Mouse (Mus musculus) hindbrain, embryonic 14.5 days (tissue): ENCODE measurements around the gene Hoxa2. TPM values are rescaled to one million over a fixed set of nuclear protein-coding genes. Genes with fewer than 3 reads are reported as not detected.
A peak's percentile ranks its signal among the peaks of the same experiment; 100 is the strongest.

Source experiments
- ATAC-seq: fragments of 200-750 bp; cut with Nextera tagmentation; 2 replicates; pipeline ENCODE4 v1.8.0; 2017; ENCODE audit warnings: moderate number of reproducible peaks, mild to moderate bottlenecking, moderate TSS enrichment, moderate library complexity; ENCODE audit not compliant: low FRiP score
- DNase-seq: peaks from one replicate; pipeline ENCODE4 v3.0.0-alpha.2; 2015; ENCODE audit warnings: low spot score
- H3K27ac ChIP-seq: fragments of 300-500 bp; sonication (generic); 2 replicates; pipeline ENCODE4 v1.5.1; 2014; ENCODE audit warnings: mild to moderate bottlenecking, moderate library complexity
- H3K27me3 ChIP-seq: fragments of 300-500 bp; sonication (generic); 2 replicates; pipeline ENCODE4 v1.6.1; 2014; ENCODE audit warnings: mild to moderate bottlenecking, low read length, mixed read lengths; ENCODE audit not compliant: control insufficient read depth, insufficient read depth
- H3K36me3 ChIP-seq: fragments of 300-500 bp; sonication (generic); replicated peaks from 2 replicates; pipeline ENCODE4 v1.6.1; 2014; ENCODE audit not compliant: control insufficient read depth, insufficient read depth
- H3K4me1 ChIP-seq: fragments of 300-500 bp; sonication (generic); replicated peaks from 2 replicates; pipeline ENCODE4 v1.6.1; 2014; ENCODE audit warnings: antibody characterized with exemption, low read length, mixed read lengths; ENCODE audit not compliant: control insufficient read depth, insufficient read depth
- H3K4me2 ChIP-seq: fragments of 300-500 bp; sonication (generic); replicated peaks from 2 replicates; pipeline ENCODE4 v1.6.1; 2014; ENCODE audit warnings: mild to moderate bottlenecking, moderate library complexity
- H3K4me3 ChIP-seq: fragments of 300-500 bp; sonication (generic); replicated peaks from 2 replicates; pipeline ENCODE4 v1.5.1; 2014; ENCODE audit warnings: mild to moderate bottlenecking, low read length
- H3K9ac ChIP-seq: fragments of 300-500 bp; sonication (generic); 2 replicates; pipeline ENCODE4 v1.6.1; 2014
- H3K9me3 ChIP-seq: fragments of 300-500 bp; sonication (generic); 2 replicates; pipeline ENCODE4 v1.6.1; 2016; ENCODE audit warnings: low read length; ENCODE audit not compliant: control insufficient read depth
- WGBS: fragments of 180-500 bp; shearing (Covaris S2); extraction: QIAGEN DNeasy Blood & Tissue Kit; methylation state at CpG from one replicate; pipeline ENCODE4 v1.1.7; 2014; 5-methylcytosine and 5-hydroxymethylcytosine counted together
- polyA plus RNA-seq: library from polyadenylated mRNA; unstranded; fragments of >200 nt; fragmentation: Nextera tagmentation; extraction: Ambion mirVana; gene quantifications from 2 replicates; pipeline ENCODE4 v1.2.1, GENCODE M21; 2014

Gene Hoxa2
- polyA plus RNA-seq, 1 experiment from 2014 or later: 35.1 TPM

- Histone ChIP-seq H3K4me2 (peak overlapping the region; percentile 81), H3K27ac (peak overlapping the region; percentile 100)
- no peak for DNase-seq
Measured at GRCm38 (mm10) chr6:52182793-52183192, 18.2 kb upstream of the Hoxa2 start.

DNA sequence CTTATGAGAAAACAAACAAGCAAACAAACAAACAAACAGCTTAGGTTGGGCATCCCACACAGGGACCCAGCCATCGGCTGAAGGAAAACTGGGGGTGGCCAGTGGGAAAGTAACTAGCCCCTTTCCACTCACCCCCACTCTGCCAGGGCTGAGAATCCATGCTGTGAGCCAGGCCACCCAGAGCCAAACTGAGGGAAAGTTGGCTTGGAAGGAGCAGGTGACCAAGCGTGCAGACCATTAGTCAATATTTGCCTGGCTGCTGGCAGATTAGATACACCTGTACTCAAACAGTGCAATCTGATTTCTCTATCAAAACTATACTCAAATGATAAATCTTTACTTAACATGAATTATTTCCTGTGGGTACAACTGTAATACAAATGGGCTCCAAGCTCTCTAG lies 17.4 kb upstream of the Hoxa2 start:
- ATAC-seq (no peak), DNase-seq (no peak)
- Histone ChIP-seq H3K27ac (peak overlapping the region; percentile 100), H3K4me2 (peak overlapping the region; percentile 81), H3K9ac (peak overlapping the region; percentile 99), H3K9me3 (no peaks in the 10 kb centered on the region), H3K27me3 (peaks cover 92% of the 10 kb centered on the region), H3K36me3 (no peaks in the 10 kb centered on the region), H3K4me1 (peaks cover 17% of the 10 kb centered on the region), H3K4me3 (peak overlapping the region; percentile 71)
- WGBS: 21% methylated on average over 2 of the region's 2 CpGs

More at GRCm38 (mm10) chr6:52182793-52183192, 18.2 kb upstream of the Hoxa2 start:
- Histone ChIP-seq H3K36me3 (no peaks in the 10 kb centered on the region), H3K9ac (peak overlapping the region; percentile 99), H3K4me1 (peaks cover 17% of the 10 kb centered on the region), H3K4me3 (peak overlapping the region; percentile 71), H3K27me3 (peaks cover 91% of the 10 kb centered on the region), H3K9me3 (no peaks in the 10 kb centered on the region)
- 27% methylated on average over 1 of the region's 1 CpGs for WGBS
- ATAC-seq: no peak

DNA sequence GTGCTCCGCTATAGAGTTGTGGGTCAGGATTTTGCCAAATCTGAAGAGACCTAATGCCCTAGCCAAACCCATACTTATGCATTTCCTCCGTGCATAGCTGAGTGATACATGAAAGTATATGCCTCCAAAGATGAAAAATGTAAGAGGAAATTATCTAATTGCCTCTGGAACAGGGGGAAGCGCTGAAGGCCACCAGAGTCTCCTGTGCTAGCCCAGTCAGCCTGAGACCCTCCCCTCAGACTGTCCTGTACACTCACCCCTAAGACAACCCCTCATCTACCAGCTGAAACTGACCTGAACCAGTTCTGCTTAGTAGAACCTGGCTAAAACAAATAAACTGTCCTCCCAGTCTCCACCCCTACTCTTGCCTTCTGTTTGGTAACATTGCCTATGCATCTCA lies 16.1 kb upstream of the Hoxa2 start:
- no peaks in the 10 kb centered on the region for H3K36me3 ChIP-seq
- DNase-seq: no peak
- H3K9me3 ChIP-seq: no peaks in the 10 kb centered on the region
- H3K27me3 ChIP-seq: peaks cover 84% of the 10 kb centered on the region
- H3K27ac ChIP-seq: peak overlapping the region; percentile 100
- peak overlapping the region; percentile 81 for H3K4me2 ChIP-seq
- ATAC-seq: no peak
- H3K9ac ChIP-seq: peak overlapping the region; percentile 99
- WGBS: 6% methylated on average over 3 of the region's 3 CpGs
- peak overlapping the region; percentile 71 for H3K4me3 ChIP-seq
- H3K4me1 ChIP-seq: peaks cover 17% of the 10 kb centered on the region

GRCm38 (mm10) chr6:52180213-52180710 lies 15.6 kb upstream of the Hoxa2 start:
- Histone ChIP-seq H3K27me3 (peaks cover 80% of the 10 kb centered on the region), H3K4me1 (peaks cover 17% of the 10 kb centered on the region), H3K36me3 (no peaks in the 10 kb centered on the region), H3K4me2 (peak overlapping the region; percentile 81), H3K9ac (peak overlapping the region; percentile 99), H3K27ac (peak overlapping the region; percentile 100), H3K4me3 (peak overlapping the region; percentile 71), H3K9me3 (no peaks in the 10 kb centered on the region)
- no peak for DNase-seq
- WGBS: 1% methylated on average over 11 of the region's 11 CpGs
- no peak for ATAC-seq

DNA sequence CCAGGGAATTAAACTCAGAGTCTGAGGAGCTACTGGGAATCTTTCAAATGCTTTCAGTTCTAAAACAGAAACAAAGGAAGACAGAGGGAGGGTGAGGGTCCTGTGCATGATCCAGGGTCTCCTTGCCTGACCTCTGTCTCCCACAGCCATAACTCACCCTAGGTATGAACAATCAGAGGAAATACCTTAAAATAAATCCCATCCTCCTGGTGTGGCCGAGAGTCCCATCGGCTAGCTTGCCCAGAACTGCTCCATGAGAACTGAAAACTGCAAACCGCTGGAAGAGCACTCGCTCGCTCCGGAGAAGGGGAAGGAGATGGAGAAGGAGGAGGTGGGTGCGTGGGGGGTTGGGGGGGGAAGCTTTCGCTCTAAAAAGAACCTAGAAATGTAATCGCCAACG lies 15.1 kb upstream of the Hoxa2 start:
- H3K4me1 ChIP-seq: peaks cover 16% of the 10 kb centered on the region
- ATAC-seq (no peak), DNase-seq (no peak)
- H3K4me3 ChIP-seq: peak overlapping the region; percentile 71
- peak overlapping the region; percentile 81 for H3K4me2 ChIP-seq
- H3K27me3 ChIP-seq: peaks cover 78% of the 10 kb centered on the region
- WGBS: under 1% methylated on average over 10 of the region's 10 CpGs
- H3K9ac ChIP-seq: peak overlapping the region; percentile 99
- H3K27ac ChIP-seq: peak overlapping the region; percentile 100
- H3K36me3 ChIP-seq: no peaks in the 10 kb centered on the region
- H3K9me3 ChIP-seq: no peaks in the 10 kb centered on the region

DNA sequence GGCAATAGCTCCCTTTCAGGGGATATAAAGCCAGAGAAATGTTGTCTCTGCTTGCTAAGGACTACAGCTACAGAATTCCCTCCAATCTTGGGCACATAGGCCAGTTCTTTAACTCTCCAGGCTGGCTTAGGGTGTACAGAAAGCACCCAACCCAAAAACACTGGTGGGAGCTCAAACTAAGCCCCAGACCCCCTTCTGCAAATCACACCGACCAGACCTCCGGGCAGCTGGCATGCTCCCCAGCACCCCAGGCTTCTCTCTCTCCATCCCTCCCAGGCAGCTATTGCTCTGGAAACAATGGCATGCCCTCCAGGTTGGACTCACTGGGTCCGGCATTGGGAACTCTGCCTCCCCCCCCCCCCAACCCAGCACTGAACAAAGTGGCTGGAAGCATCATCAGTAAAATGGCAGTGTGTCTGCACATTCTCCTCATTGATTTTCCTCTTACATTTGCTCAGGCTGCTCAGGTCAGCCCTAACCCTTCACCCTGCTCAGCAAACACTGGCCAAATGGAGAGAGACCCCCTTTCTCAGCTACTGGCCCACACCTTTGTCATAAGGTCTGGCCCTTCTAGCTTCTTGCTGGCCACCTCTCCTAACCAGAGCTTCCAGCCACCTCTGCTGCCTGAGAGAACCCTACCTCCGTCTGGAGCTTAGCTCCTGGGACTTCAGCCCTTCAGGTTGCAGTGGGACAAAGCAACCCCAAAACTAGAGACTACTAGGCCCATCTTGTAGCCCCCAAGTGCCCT lies 14.5 kb upstream of the Hoxa2 start:
- H3K4me2 ChIP-seq: peak overlapping the region; percentile 81
- WGBS: 0% methylated on average over 3 of the region's 4 CpGs

DNA sequence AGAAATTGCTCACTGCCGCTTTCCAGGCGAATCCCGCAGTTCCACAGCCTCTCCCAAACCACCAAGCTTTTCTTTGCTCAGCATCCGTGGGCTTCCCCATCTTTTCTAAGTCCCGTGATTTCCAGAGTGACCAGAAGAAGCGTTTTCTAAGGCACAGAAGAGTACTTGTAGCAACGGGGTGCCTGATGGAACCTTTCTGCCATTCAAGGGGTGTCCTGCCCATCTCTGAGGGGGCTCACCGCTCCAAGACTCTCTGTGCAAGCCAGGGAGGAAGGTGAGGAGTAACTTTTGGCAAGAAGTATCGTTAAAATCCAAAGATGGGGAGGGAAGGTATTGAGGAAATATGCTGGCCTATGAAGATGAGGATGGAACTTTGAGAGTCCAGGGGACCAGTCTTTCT lies 13.2 kb upstream of the Hoxa2 start:
- ATAC-seq: no peak

More for the DNA sequence above, 14.5 kb upstream of the Hoxa2 start:
- ATAC-seq: no peak
- H3K9ac ChIP-seq: peak overlapping the region; percentile 99
- H3K9me3 ChIP-seq: no peaks in the 10 kb centered on the region
- H3K27me3 ChIP-seq: peaks cover 78% of the 10 kb centered on the region
- no peak for DNase-seq
- H3K4me1 ChIP-seq: peaks cover 10% of the 10 kb centered on the region
- H3K36me3 ChIP-seq: no peaks in the 10 kb centered on the region
- peak overlapping the region; percentile 100 for H3K27ac ChIP-seq
- H3K4me3 ChIP-seq: peak overlapping the region; percentile 71

GRCm38 (mm10) chr6:52177061-52177735 lies 12.6 kb upstream of the Hoxa2 start, which contains the start of gene 5730596B20Rik:
Gene 5730596B20Rik, plus strand, starts transcription at chr6:52177498.
- peak within 1 kb of the TSS; percentile 81 for H3K4me2 ChIP-seq
- ATAC-seq (no peak), DNase-seq (no peak)
- H3K9ac ChIP-seq: peak within 1 kb of the TSS; percentile 99
- no peaks in the 10 kb centered on the region for H3K36me3 ChIP-seq
- H3K27me3 ChIP-seq: peaks cover 77% of the 10 kb centered on the region
- WGBS: 1% methylated on average over 36 of the region's 36 CpGs
- no peaks in the 10 kb centered on the region for H3K9me3 ChIP-seq
- H3K4me3 ChIP-seq: peak within 1 kb of the TSS; percentile 71
- H3K4me1 ChIP-seq: peaks cover 8% of the 10 kb centered on the region
- peak within 1 kb of the TSS; percentile 100 for H3K27ac ChIP-seq

More for the DNA sequence above, 13.2 kb upstream of the Hoxa2 start:
- peak overlapping the region; percentile 71 for H3K4me3 ChIP-seq
- H3K9me3 ChIP-seq: no peaks in the 10 kb centered on the region
- peaks cover 8% of the 10 kb centered on the region for H3K4me1 ChIP-seq
- 1% methylated on average over 9 of the region's 9 CpGs for WGBS
- H3K27me3 ChIP-seq: peaks cover 77% of the 10 kb centered on the region
- peak overlapping the region; percentile 81 for H3K4me2 ChIP-seq
- H3K36me3 ChIP-seq: no peaks in the 10 kb centered on the region
- H3K9ac ChIP-seq: peak overlapping the region; percentile 99
- H3K27ac ChIP-seq: peak overlapping the region; percentile 100
- DNase-seq: no peak

- peak overlapping the region; percentile 99 for H3K9ac ChIP-seq
- peak overlapping the region; percentile 100 for H3K27ac ChIP-seq
- H3K4me1 ChIP-seq: peaks cover 10% of the 10 kb centered on the region
- WGBS: 2% methylated on average over 6 of the region's 6 CpGs
- H3K36me3 ChIP-seq: no peaks in the 10 kb centered on the region
- H3K9me3 ChIP-seq: no peaks in the 10 kb centered on the region
- ATAC-seq (no peak), DNase-seq (no peak)
- peak overlapping the region; percentile 81 for H3K4me2 ChIP-seq
- H3K4me3 ChIP-seq: peak overlapping the region; percentile 71
- H3K27me3 ChIP-seq: peaks cover 77% of the 10 kb centered on the region
Measured at GRCm38 (mm10) chr6:52176391-52176790, 11.8 kb upstream of the Hoxa2 start.
